Mouse (Mus musculus) cerebellum, postnatal 14 days (tissue): Measurements from ENCODE around the gene Rbfox3.

Source experiments
- DNase-seq, 2 experiments: peaks; one replicate each; pipeline ENCODE4 v3.0.0; 2021; ENCODE audit warnings: mixed read lengths in 2 of 2

Gene Rbfox3

DNA sequence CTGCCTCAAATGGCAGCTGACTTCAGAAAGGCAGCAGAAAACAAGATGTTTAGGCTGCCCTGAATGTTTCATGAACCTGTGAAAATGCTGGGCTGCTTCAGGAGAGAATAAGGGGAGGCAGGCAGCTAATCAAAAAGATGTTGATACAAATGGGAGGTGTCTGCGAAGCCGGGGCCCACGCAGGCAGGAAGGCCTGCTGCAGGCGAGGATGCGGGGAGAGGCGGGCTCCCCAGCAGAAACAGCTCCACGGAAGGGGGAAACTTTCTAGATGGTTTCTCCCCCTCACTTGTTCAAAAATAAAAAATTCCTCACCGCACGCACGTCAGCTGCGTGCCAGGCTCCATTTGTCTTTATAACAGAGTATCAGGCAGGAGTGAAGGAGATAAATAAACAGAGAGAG, 5.7 kb downstream of the Rbfox3 start:
- peak; percentile 47 to 63 for DNase-seq

DNA sequence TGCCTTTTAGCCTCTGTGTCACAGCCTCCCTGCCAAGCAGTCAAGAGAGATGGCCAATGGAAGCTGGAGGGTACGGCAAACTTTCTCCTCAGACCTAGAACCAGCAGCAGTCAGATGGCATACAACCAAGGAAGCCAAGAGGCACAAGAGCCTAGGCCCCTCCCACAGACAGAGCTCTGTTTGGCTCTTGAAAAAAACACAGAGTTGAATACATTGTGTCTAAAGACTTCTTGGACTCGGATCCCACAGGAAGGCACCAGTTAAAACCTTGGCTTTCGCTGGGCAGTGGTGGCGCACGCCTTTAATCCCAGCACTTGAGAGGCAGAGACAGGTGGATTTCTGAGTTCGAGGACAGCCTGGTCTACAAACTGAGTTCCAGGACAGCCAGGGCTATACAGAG, 7.1 kb downstream of the Rbfox3 start:
- DNase-seq: peak; percentile 19 to 44

DNA sequence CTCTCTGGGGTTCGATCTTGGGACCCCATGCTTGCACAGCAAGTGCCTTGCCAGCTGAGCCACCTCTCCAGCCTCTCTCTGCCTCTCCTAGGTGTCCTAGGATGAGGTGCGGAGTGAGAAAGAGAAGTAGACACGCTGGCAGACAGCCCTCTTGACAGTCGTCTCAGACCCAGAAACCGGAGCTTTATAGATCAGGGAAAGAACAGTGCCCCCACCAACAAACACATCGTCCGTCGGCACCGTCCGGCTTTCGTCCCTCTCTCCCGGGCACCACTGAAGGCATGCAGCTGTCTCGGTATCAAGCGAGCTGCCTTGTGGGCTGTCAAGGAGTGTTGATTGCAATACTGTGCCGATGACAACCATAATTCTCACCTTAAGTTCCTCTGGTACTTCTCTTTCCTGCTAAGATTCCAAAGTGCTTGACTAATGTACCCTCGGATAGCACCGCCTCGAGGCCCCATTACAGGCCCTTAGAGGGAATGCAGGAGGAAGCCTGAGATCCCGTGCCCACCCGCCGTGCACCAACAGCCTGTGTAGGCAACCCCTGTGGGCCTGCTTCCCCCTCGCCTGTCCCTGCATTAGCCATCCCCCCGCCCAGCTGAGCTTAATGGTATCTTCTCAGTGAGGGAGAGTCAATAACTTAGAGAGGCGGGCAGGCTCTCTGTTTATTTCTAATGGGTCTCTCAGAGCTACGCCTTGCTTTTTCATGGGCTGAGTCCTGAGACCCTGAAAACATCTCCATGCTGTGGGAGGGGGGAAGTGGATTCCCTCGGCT, 11.4 kb downstream of the Rbfox3 start:
- peak; percentile 62 to 71 for DNase-seq

DNA sequence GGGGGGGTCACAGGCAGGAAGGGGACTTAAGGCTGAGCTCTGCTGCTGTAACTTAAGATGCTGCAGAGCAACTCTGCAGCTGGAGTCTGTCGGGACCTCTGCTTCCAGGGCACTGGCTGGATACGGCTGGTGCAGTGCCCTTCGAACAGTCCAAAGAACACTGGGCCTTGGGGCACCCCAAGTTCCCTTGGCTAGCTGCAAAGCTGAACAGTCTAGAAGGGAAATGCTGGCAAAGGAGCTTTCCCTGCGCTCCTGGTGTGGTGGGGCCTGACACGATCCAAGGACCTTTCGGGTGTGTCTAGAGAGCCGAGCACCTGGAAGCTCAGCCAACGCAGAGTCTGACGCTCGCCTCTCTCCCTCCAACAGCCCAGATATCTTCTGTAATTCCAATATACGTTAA, 12.8 kb downstream of the Rbfox3 start:
- no peak for DNase-seq

DNA sequence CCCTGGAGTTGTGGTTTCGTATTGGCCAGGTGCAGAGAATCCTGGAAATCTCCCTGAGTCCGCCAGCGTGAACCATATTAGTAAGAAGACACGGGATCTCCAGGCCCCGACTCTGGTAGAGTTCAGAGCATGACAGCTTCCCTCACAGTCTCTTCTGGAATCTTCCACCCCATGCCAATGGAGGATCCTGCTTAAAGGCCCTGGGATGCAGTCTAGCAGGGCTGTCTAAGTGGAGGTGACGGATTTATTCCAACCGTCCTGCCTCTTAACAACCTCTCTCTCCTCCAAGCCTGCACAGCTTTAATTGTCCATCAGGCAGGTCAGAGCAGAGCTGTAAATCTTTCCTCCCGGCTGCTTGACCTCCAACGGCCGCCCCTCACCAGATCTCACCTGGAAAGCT, 13.2 kb downstream of the Rbfox3 start:
- no peak for DNase-seq

DNA sequence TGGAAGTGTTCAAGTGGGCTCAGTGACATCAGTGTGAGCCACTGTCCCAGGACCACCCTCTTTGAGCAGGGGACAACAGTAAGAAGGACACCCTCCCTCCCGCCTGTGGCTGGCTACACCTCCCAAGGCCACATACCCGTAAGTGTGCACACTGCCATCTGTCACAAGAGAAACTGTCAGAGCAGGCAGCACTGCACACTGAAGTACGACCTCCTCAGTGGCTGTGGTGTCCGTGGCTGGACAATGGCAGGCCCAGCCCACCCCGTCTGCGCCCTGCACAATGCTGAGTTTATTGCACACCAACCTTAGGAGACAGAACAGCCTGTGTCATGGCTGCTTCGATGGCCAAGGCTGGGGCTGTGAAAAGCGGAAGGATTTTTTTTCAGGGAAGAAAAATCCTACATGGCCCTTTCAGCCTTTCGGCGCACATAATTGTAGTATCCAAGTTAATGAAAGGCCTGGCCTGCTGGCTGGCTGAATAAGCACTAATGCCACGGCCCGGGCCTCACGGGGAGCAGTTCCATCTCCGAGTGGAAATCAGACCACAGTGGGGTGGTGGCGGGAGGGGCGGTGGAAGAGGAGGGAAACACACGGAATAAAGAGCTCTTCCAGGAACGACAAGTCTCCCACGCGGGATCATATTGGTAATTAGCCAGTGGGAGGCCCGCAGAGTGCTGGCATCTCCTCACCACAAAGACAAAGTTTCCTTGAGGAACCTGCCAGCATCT, 14.1 kb downstream of the Rbfox3 start:
- DNase-seq: peak; percentile 53 to 58

DNA sequence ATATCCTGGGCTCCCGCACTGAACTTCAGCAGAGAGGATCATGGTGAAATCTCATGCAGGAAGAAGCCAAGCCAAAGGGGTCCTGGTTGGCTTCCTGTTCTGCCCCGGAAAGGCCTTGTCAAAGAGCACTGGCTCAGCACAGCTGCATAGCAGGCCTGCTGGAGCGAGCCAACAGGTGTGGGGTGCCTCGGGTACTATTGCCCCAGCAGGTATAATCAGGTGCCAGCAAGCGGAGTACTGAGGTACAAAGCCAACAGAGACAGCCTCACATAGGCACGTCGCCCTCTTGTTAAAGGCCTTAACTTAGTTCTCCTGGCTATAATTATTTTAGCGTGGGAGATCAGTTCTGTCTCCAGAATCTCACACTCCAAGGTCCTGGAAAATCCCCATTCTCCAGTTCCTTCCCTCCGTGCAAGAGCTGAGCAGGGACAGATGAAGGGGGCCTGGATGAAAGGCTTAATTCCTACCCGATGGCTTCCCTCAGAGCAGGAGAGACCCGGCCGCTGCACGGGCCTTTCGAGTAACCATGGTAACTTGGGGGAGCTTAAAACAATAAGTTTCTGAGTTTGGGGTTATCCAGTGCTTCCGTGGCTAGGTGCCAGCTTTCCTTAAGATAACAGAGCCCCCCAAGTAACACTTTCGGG, 15.2 kb downstream of the Rbfox3 start:
- DNase-seq: no peak

DNA sequence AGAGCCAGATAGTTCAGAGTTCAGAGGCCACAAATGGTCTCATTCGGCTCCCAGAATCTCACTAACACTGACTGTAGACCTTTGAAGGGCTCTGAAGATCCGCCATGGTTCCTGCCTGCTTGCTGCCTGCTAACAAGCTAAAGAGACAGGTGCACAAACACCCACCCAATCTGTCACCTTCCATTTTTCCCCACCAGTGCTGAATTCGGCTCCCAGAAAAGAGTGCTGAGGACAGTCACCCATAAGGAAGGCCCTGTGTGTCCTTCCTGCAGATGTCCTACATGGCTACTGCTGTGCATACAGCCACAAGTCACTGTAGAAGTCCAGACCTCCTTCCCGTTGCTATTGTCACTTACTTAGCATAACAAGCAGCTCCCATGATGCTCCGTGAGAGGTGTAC, 16.6 kb downstream of the Rbfox3 start:
- DNase-seq: no peak

DNA sequence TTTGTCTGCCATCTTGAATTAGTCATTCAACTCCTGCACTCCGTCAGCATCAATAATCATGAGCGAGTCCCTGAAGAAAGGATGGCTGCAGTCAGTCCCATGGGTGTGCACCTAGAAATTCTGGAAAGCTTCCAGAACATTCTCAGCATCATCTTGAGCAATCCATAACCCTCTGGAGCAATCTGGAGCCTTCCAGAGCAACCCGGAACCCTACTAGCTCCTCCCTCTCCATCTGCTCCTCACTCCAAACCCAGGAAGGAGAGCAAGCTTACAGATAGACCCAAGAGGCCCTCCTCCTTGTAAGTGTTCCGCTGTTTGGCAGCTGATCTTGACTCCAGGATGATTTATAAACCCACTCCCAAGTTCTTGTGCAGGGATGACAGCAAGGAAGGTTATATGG, 17.2 kb downstream of the Rbfox3 start:
- DNase-seq: no peak

DNA sequence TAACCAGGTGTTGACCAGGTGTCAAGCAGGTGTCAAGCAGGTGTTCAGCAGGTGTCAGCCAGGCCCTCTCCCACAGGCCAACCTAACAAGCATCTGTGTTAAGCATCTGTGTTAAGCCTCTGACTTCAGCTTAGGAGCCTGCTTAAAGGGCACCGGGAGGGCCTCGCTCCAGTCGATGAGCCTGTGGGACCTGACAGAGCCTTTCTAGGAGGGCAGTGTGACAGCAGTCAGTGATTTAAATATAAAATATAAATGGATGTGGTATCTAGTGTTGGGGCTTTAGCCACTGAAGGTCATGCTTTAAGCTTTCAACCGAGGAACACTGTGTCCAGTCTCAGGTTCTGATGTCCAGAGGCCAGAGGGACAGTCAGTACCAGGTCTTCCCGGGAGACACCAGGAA, 18.5 kb downstream of the Rbfox3 start:
- DNase-seq: no peak

DNA sequence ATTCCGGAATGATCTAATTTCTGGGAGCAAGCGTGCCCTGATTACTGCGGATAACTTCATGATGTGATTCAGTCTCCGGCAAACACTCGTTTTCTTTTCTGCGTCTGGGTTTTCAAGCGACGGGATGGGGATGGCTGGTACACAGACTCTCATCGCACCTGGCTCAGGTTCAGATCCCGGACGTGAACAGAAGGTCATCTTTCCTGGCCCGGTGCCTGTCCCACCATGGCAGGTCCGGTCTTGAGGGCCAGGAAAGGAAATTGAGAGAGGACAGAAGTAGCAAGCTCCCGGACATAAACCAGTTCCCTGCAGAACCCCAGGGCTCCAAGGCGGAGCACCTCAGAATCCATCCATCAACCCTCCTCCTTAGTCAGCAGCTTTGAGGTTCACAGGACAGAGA, 19.9 kb downstream of the Rbfox3 start:
- DNase-seq: peak; percentile 99

DNA sequence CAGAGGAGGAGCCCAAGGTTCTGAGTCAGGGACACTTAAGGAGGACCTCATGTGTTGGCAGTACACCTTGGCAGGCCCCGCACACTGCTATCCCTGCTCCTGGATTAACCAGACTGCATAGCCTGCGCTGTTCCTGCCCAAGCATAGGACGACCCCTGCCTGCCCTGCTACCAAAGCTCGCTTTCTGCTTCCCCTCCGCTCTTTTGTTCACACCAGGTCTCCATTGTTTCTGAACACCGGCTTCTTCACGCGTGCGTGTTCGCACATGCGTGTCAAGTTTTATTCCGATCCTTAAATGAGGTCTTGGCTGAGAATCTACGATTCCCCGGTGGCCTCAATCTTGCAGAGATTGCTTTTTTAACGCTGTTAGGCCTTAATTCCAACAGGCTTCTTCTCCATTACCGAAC, 20.4 kb downstream of the Rbfox3 start:
- DNase-seq: peak in 1 of 2 experiments; percentile 58

DNA sequence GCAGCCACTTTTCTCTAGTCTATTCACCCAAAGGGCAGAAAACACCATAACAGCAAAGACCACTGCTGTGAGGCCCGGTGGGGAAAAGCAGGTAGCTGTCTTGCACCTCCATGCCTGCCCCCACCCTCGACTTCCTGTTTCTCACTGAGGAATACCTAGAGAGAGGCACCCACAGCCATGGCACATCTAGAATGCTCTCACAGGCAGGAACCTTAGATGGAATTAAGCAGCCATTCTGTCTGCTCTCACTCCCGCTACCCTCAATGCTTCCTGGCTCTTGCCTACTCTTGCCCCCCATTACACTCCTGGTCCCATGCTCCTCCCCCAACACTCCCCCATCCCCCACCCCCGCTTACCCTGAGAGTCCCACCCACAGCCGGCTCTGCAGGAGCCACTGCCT, 20.9 kb downstream of the Rbfox3 start:
- DNase-seq: no peak

DNA sequence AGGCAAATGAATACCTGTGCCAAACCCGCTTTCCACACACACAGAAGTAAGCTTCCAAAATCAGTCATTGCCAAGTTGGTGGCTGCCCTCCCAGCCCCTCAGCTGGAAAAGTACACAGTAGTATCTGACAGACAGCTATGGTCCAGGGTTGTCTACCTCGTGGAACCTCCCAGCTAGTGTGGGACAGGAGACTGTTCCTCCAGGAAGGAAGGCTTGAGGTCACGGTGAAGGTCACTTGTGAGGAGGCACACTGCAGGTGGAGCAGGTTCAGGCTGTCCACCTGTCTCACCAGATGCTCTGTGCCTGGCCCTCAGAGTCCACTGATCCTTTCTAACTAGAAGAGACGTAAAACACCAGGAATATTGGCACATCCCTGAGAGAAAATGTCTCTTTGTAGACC, 21.9 kb downstream of the Rbfox3 start:
- DNase-seq: peak in 1 of 2 experiments; percentile 68

DNA sequence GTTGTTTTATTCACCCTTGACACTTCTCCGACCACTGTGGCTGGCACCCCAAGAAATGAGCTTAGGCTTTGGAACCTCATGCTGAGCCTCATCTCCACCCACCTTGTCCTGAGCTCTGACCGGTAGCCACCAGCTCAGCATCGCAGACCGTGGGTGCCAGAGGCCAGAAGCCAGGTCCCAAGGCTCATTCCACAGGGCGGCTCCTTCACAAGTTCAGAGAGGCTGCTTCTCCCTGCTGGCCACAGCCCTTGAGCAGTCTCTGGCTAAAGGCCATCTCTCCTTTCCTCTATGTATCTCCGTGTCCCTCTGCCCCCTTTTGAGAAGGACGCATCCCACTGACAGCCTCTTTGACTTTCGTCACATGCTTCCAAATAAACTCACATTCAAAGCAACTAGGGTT, 23.0 kb downstream of the Rbfox3 start:
- no peak for DNase-seq

DNA sequence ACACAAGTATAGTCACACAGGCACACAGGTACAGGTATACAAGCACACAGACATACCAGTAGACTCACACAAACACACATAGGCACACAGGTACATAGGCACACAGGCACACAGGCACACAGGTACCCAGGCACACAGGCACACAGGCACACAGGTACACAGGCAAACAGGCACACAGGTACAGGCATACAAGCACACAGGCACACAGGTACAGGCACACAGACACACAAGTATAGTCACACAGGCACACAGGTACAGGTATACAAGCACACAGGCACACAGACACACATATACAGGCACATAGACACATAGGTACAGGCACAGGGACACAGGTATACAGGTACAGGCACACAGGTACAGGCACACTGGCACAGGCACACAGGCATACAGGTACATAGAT, 24.2 kb downstream of the Rbfox3 start:
- no peak for DNase-seq

DNA sequence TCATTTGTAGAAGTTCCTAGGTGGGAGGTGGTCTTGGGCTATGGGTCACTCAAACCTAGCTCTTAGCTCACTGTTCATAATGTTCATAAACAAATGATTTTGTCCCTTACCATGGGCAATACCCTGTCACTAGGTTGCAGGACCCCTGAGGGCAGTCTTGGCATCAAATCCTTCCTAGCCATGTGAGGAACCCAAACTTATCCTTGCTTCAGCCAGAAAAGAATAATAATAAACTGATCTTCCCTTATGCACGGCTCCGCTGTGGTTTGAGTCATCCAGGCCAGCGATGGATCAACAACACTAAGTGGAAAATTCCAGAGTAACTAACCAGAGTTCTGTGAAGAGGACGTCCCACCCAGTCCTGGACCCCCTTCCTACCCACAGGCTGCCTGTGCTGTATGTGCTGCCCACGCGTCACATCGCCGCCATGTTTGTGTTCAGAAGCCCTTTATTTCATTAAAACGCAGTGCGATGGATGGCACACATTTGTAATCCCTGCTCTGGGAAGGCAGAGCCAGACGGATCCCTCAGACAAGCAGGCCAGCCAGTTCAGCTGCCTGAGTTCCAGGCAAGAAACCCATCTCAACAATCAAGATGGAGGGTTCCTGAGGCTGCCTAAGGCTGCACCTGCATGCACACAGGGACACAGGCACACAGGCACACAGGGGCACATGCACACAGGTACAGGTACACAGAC, 25.0 kb downstream of the Rbfox3 start:
- no peak for DNase-seq

DNA sequence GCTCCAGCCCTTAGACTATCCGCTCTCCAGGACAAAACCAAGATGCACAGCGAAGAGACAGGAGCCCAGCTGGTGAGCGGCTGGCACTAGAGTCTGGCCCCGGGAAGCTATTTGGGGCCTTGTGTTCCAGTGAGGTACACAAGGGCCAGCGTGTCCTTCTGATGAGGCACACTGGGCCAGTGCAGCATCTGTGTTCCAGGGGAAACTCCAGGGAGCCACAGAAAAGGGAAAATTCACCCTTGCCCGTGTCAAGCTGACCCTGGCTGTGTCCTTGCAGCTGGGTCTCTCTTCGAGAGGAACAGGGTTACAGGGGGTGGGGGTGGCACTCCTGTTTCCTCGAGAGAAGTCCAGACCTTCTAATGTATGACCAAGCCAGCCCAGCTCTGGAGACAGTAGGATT, 25.8 kb downstream of the Rbfox3 start:
- no peak for DNase-seq

DNA sequence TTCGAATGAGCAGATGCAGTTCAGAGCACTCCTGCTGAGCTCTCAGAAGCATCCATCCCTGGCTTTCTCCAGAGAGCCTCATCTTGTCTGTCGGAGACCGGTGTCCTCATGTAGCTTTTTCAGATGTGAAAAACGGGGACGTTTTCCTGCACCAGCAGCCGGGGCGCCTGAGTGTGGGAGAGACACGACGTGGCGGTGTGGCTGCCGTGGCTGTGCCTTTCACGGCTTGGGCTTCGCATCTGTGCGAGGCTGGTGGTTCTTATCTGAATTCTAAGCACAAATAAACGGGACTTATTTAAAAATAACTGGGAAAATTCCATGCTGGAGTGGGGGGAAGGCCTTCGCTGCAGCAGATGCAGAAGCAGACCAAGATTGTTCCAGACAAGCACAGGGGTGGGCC, 26.3 kb downstream of the Rbfox3 start:
- DNase-seq: no peak

DNA sequence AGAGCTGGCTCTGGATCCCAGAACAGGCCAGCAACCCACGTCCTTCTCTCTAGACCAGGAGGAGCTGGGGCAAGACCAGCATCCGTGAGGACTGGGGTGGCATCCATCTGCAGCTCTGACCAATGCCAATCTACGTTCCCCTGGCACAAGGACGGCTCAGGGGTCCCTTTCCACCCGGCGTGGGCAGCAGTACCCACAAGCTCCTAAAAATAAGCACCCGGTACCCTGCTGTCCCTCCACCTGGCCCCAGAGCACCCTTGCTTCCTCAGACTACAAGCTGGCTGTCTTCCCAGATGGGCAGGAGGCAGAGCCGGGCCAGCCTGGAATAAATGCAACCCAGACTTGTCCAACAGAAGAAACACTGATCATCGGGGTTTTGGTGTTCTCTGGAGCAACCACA, 28.3 kb downstream of the Rbfox3 start:
- peak; percentile 93 to 97 for DNase-seq

DNA sequence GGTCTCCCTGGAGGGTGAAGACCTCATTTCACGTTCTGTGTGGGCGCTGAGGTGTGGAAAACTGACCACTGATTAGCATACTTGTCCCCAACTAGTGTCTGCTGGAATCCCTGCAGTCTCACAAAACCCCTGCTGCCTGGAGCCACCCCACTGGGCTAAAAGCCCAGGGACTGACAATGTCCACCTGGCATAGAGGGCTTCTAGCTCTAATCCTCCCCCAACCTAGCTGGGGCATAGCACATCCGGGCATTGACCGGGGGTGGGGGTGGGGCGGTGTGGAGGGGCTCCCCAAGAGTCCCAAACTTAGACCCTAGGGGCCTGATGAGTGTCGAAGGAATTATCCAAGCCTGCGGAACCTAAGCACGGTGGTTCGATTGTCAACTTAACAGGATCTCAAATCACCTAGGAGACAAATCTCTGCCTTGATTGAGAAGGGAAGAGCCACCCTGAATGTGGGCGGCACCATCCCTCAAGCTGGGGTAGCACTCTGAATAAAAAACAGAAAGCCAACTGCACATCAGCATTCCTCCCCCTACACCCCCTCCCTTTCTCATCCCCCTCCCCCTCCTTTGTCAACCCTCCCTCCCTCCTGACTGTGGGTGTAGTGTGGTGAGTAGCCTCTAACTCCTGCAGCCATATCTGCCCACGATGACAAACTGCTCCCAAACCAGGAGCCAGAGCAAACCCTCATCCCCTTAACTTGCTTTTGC, 29.5 kb downstream of the Rbfox3 start:
- no peak for DNase-seq

DNA sequence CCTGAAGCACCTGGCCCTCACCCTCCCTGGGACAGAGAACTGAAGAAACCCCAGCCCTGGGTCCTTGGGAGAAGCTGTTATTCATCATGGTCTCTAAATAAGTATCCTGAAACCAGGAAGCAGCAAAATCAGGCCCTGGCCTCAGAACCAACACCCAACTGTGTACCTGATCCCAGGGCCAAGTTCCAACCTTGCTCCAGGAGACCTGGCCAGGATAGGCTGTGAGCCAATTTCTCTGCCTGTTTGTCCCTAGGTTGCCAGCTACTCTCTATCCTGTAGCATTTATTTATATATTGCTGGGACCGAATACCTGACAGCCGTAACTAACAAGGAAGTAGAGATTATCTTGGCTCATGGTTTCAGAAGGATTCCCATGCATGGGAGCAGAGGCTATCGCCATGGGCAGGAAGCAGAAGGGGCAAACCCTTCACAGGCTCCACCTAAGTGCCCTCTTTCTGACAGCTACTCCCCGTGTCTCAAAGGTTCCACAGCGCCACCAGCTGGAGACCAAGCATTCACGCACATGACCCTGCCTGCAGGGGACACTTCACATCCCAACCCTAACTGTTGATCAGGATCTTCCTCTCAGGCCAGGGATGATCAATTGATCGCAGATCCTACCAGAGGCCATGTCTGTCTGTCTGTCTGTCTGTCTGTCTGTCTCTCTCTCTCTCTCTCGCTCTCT, 31.8 kb downstream of the Rbfox3 start:
- peak; percentile 86 to 93 for DNase-seq
